Mouse (Mus musculus): ENCODE results near the gene Rad51ap2. TPM values are rescaled to one million over a fixed set of nuclear protein-coding genes. Genes with fewer than 3 reads are reported as not detected.

The Rad51ap2 gene
- 0.43 TPM in 1 of 2 replicates, not detected in the other for total RNA-seq (2021)
- long read RNA-seq, result 0 reads

GRCm38 (mm10) chr12:11455549-11456194 is at the start of gene Rad51ap2:
Gene Rad51ap2 (plus strand): TSS chr12:11456079.
- DNase-seq, result peak; percentile 95

GRCm38 (mm10) chr12:11407679-11408078 is 48.2 kb upstream of the Rad51ap2 start:
- DNase-seq, result no peak

- DNase-seq, result no peak
Measured at GRCm38 (mm10) chr12:11418112-11418511, 37.8 kb upstream of the Rad51ap2 start.

GRCm38 (mm10) chr12:11427396-11427795 is 28.5 kb upstream of the Rad51ap2 start:
- no peak for DNase-seq

GRCm38 (mm10) chr12:11433126-11433525 is 22.8 kb upstream of the Rad51ap2 start:
- DNase-seq, result no peak

GRCm38 (mm10) chr12:11433716-11434115 is 22.2 kb upstream of the Rad51ap2 start:
- DNase-seq, result no peak

- DNase-seq, result no peak
Measured at GRCm38 (mm10) chr12:11434446-11434845, 21.4 kb upstream of the Rad51ap2 start.

- no peak for DNase-seq
Measured at GRCm38 (mm10) chr12:11435246-11436022, 20.4 kb upstream of the Rad51ap2 start.

- no peak for DNase-seq
Measured at GRCm38 (mm10) chr12:11436023-11436350, 19.9 kb upstream of the Rad51ap2 start.

- DNase-seq, result peak; percentile 80
Measured at GRCm38 (mm10) chr12:11436497-11437265, 19.2 kb upstream of the Rad51ap2 start, which contains the start of gene Vsnl1. Gene Vsnl1 (minus strand): TSS chr12:11436613.

- peak; percentile 85 for DNase-seq
Measured at GRCm38 (mm10) chr12:11437266-11437906, 18.5 kb upstream of the Rad51ap2 start.

- DNase-seq, result peak; percentile 15
Measured at GRCm38 (mm10) chr12:11437907-11438447, 17.9 kb upstream of the Rad51ap2 start.

- no peak for DNase-seq
Measured at GRCm38 (mm10) chr12:11454146-11454545, 1.7 kb upstream of the Rad51ap2 start.

- no peak for DNase-seq
Measured at GRCm38 (mm10) chr12:11456213-11456612, 334 bp downstream of the Rad51ap2 start.

GRCm38 (mm10) chr12:11456632-11457031 is 753 bp downstream of the Rad51ap2 start:
- DNase-seq, result no peak

Other genes with a start within 250 kb of the Rad51ap2 start
- gene Msgn1, start 247.1 kb upstream of the Rad51ap2 start, total RNA-seq (2021), result not detected in 2 replicates
- 4.9 and 5.8 TPM in 2 replicates for gene Gen1, start 190.3 kb upstream of the Rad51ap2 start, total RNA-seq (2021)
- gene Smc6, start 190.2 kb upstream of the Rad51ap2 start, total RNA-seq (2021), result 36.7 and 44.5 TPM in 2 replicates
- 26.5 and 30.9 TPM in 2 replicates for gene Vsnl1, start 19.5 kb upstream of the Rad51ap2 start, total RNA-seq (2021)